Mouse (Mus musculus): Measurements from ENCODE around the gene Ssbp2.

DNA sequence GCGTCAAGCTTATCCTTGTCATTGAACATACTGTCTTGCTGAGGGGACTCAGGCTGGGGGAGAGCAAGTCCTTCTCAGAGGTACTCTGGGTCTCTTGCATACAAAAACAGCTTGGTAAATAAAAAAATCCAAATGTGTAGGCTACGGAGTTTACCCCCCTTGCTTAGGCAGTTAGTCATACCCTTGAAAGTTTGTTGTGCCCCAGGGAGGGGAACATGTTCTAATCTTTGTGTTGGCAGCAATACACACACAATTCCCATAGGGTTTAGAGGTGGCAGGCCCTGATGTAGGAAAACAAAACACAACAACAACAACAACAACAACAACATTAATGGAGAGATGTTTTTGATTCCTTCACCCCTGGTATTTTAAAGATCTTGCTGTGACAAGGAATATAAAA is 2.3 kb downstream of the Ssbp2 start:
- TF ChIP-seq POLR2A (IDR thresholded peaks at IDR 0.05; ENCODE audit: extremely low read depth, insufficient read depth, low read length) (no peak), CTCF (IDR thresholded peaks at IDR 0.05; ENCODE audit: extremely low read depth, insufficient read depth, low read length) (no peak)

All from cortical plate, adult 2 months (tissue).